Mouse (Mus musculus): ENCODE measurements around the gene Mcm7. TPM values are rescaled to one million over a fixed set of nuclear protein-coding genes. Genes with fewer than 3 reads are reported as not detected.

Gene Mcm7
- polyA plus RNA-seq, 1 experiment from 2014 or later, result 104 TPM

- DNase-seq (ENCODE audit: low read depth, low spot score) (no peak), ATAC-seq (peak; percentile 87)
- TF ChIP-seq CTCF (IDR thresholded peaks at IDR 0.05), result no peak
- POLR2A ChIA-PET, result interaction anchor here (3.4 kb wide), 1 partner anchor 9 kb away, joined by 14 read pairs; no protein-coding TSS in a partner anchor
- CTCF ChIA-PET, result interaction anchor here (1.1 to 1.8 kb wide), 2 partner anchors 9 to 65 kb away, joined by 3 to 6 read pairs; no protein-coding TSS in a partner anchor
- H3K27me3 ChIP-seq, result no peaks in the 10 kb centered on the region
- in situ Hi-C loops (cut with MboI; ENCODE audit: low pct_unique_long_range_greater_than_20kb), result loop anchor here (10.0 kb wide), 1 partner anchor 376 kb away; the partner anchor contains the start of genes Mepce and Zcwpw1
These were observed 11.2 kb downstream of the Mcm7 start, which contains the start of gene Cops6 for GRCm38 (mm10) chr5:138160842-138161665. Cops6 (plus strand) TSS chr5:138161071.

- POLR2A ChIA-PET, result interaction anchor here (3.4 kb wide), 1 partner anchor 10 kb away, joined by 14 read pairs; no protein-coding TSS in a partner anchor
- no peak for DNase-seq (ENCODE audit: low read depth, low spot score)
- no peaks in the 10 kb centered on the region for H3K27me3 ChIP-seq
- no peak for TF ChIP-seq CTCF (IDR thresholded peaks at IDR 0.05)
- ATAC-seq, result no peak
- in situ Hi-C loops (cut with MboI; ENCODE audit: low pct_unique_long_range_greater_than_20kb), result loop anchor here (10.0 kb wide), 1 partner anchor 375 kb away; the partner anchor contains the start of genes Mepce and Zcwpw1
- CTCF ChIA-PET, result interaction anchor here (1.1 to 1.8 kb wide), 2 partner anchors 10 to 64 kb away, joined by 3 to 6 read pairs; no protein-coding TSS in a partner anchor
These were observed 11.9 kb downstream of the Mcm7 start for GRCm38 (mm10) chr5:138160224-138160762.

GRCm38 (mm10) chr5:138155443-138155976 lies 16.7 kb downstream of the Mcm7 start, which contains the start of gene Zfp113:
Zfp113 (minus strand) TSS chr5:138155744.
- DNase-seq (ENCODE audit: low read depth, low spot score) (peak; percentile 94), ATAC-seq (peak; percentile 88)
- TF ChIP-seq CTCF (IDR thresholded peaks at IDR 0.05), result peak; percentile 93
- ChIA-PET CTCF (interaction anchor here (1.0 to 1.7 kb wide), 5 partner anchors 11 to 68 kb away, joined by 3 to 6 read pairs (median 5); no protein-coding TSS in a partner anchor), POLR2A (interaction anchor here (0.6 to 1.0 kb wide), 4 partner anchors 11 to 247 kb away, joined by 3 read pairs; no protein-coding TSS in a partner anchor)
- no peaks in the 10 kb centered on the region for H3K27me3 ChIP-seq
- in situ Hi-C loops (cut with MboI; ENCODE audit: low pct_unique_long_range_greater_than_20kb), result no loop called here

DNA sequence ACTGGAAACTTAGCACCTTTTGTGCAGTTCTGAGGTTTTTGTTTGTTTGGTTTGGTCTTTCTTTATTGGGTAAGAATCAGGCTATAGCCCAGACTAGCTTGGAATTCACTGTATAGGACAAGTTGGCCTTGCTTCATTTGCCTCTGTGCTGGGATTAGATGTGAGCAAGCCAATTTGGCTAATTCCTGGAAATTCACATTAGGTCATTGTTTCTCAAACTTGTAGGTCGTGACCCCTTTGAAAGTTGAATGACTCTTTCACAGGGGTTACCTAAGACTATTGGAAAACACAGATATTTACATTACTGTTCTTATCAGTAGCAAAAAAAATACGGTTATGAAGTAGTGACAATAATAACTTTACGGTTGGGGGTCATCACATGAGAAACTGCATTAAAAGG lies 17.8 kb downstream of the Mcm7 start:
- no peak for DNase-seq (ENCODE audit: low read depth, low spot score)
- CTCF ChIA-PET, result interaction anchor here (1.0 to 1.7 kb wide), 3 partner anchors 12 to 67 kb away, joined by 3 to 6 read pairs (median 5); no protein-coding TSS in a partner anchor
- in situ Hi-C loops (cut with MboI; ENCODE audit: low pct_unique_long_range_greater_than_20kb), result no loop called here
- no peaks in the 10 kb centered on the region for H3K27me3 ChIP-seq
- POLR2A ChIA-PET, result interaction anchor here (0.6 to 1.0 kb wide), 2 partner anchors 12 to 14 kb away, joined by 3 read pairs; no protein-coding TSS in a partner anchor
- TF ChIP-seq CTCF (IDR thresholded peaks at IDR 0.05), result no peak
- ATAC-seq, result no peak

DNA sequence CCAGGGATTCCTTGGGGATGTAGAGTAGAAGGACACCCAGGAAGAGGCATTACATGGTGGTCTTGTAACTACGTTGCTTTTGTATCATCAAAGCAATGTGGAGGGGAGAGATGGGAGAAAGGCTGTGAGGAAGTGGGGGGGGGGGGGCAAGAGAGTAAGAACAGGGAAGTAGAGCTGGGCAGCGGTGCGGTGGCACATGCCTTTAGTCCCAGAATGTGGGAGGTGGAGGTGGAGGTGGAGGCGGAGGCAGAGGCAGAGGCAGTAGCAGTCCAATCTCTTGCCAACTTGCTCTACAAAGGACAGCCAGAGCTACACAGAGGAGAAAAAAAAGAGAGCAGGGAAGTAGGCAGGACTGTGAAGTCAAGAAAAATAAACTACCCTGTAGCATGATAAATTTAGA lies 33.6 kb downstream of the Mcm7 start:
- ChIA-PET POLR2A (interaction anchor here (1.6 kb wide), 1 partner anchor 29 kb away, joined by 4 read pairs; no protein-coding TSS in a partner anchor), CTCF (interaction anchor here (1.1 to 3.0 kb wide), 4 partner anchors 10 to 253 kb away, joined by 3 to 11 read pairs (median 4); no protein-coding TSS in a partner anchor)
- ATAC-seq, result no peak
- no peak for TF ChIP-seq CTCF (IDR thresholded peaks at IDR 0.05)
- no peaks in the 10 kb centered on the region for H3K27me3 ChIP-seq
- DNase-seq (ENCODE audit: low read depth, low spot score), result no peak
- in situ Hi-C loops (cut with MboI; ENCODE audit: low pct_unique_long_range_greater_than_20kb), result loop anchor here (5.0 kb wide), 2 partner anchors 51 to 246 kb away; partner anchors contain the start of gene Zkscan1

DNA sequence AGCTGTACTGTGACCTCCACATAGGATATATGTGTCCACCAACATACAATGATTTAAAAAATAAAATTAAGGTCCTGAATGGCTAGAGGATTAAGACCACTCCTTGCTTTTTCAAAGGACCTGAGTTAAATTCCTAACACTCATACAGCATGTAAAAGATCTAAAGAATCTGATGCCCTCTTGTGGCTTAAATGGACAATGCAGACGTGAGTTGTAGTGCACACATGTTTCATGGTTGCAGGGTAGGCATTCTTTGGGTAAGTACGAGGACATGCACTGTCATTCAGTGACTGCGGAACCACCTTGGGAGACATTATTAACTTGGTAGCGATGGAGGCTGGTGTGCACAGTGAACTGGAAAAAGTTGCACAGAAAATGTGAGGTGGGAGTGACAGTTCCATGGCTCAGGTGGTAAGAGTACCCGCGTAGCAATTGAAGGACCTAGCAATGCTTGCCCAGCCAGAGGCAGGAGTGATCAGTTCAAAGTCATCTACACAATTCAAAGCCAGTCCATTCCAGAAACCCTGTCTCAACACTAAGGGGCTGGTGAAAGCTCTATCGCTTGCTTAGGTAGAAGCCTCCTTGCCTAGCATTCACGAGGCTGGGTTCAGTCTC lies 34.2 kb downstream of the Mcm7 start:
- CTCF ChIA-PET, result interaction anchor here (0.9 to 3.0 kb wide), 6 partner anchors 10 to 252 kb away, joined by 3 to 11 read pairs (median 4); no protein-coding TSS in a partner anchor
- peak; percentile 78 for ATAC-seq
- in situ Hi-C loops (cut with MboI; ENCODE audit: low pct_unique_long_range_greater_than_20kb), result loop anchor here (5.0 kb wide), 2 partner anchors 51 to 246 kb away; partner anchors contain the start of gene Zkscan1

DNA sequence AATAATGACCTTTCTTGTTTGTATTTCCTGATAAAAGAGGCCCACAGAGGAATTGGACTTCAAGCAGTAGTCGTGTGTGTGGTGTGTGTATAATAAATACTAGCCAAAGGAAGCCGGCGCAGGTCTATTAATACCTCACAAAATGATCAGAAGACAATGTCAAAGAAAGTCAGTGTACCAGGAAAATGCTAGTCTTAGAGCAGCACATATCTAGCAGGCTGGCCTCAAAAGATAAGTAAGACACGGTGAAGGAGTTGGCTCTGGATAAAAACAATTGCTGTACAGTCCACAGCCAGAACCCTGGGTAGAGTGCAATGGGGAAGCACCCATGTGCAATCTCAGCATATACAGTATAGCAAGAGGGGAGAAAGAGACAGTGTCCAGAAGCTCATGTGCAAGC lies 35.0 kb downstream of the Mcm7 start:
- in situ Hi-C loops (cut with MboI; ENCODE audit: low pct_unique_long_range_greater_than_20kb), result loop anchor here (5.0 kb wide), 2 partner anchors 50 to 245 kb away; partner anchors contain the start of gene Zkscan1
- no peaks in the 10 kb centered on the region for H3K27me3 ChIP-seq
- ChIA-PET POLR2A (interaction anchor here (0.7 to 1.6 kb wide), 3 partner anchors 27 to 227 kb away, joined by 3 to 4 read pairs (median 4); no protein-coding TSS in a partner anchor), CTCF (interaction anchor here (0.7 to 3.0 kb wide), 5 partner anchors 9 to 50 kb away, joined by 3 to 11 read pairs (median 5); no protein-coding TSS in a partner anchor)
- ATAC-seq (no peak), DNase-seq (ENCODE audit: low read depth, low spot score) (no peak)
- no peak for TF ChIP-seq CTCF (IDR thresholded peaks at IDR 0.05)

More for the DNA sequence above, 34.2 kb downstream of the Mcm7 start:
- DNase-seq (ENCODE audit: low read depth, low spot score), result no peak
- no peaks in the 10 kb centered on the region for H3K27me3 ChIP-seq
- TF ChIP-seq CTCF (IDR thresholded peaks at IDR 0.05), result peak; percentile 78
- POLR2A ChIA-PET, result interaction anchor here (0.8 to 1.6 kb wide), 2 partner anchors 28 to 228 kb away, joined by 3 to 4 read pairs; no protein-coding TSS in a partner anchor

GRCm38 (mm10) chr5:138132425-138133064 lies 39.7 kb downstream of the Mcm7 start:
- in situ Hi-C loops (cut with MboI; ENCODE audit: low pct_unique_long_range_greater_than_20kb), result no loop called here
- ATAC-seq, result peak; percentile 96
- TF ChIP-seq CTCF (IDR thresholded peaks at IDR 0.05), result no peak
- H3K27me3 ChIP-seq, result no peaks in the 10 kb centered on the region
- DNase-seq (ENCODE audit: low read depth, low spot score), result peak; percentile 95
- POLR2A ChIA-PET, result interaction anchor here (0.5 to 1.6 kb wide), 2 partner anchors 14 to 46 kb away, joined by 3 to 5 read pairs; no protein-coding TSS in a partner anchor
- CTCF ChIA-PET, result interaction anchor here (1.4 to 2.3 kb wide), 2 partner anchors 9 to 14 kb away, joined by 5 to 6 read pairs; no protein-coding TSS in a partner anchor

All from Patski (cell line).